ENCODE assay signal across 8 mouse cellular contexts in genomic region chr12:36157304-36157637, GRCm38 (mm10). TPM values are rescaled to one million over a fixed set of nuclear protein-coding genes. Genes with fewer than 3 reads are reported as not detected.
DNase-seq lines count a peak whose midpoint lies in the region; ATAC-seq and TF ChIP-seq lines count a peak whose summit lies in the region.

No protein-coding gene starts in this region.

- no peaks in the 10 kb centered on the region for H3K9me3 ChIP-seq in kidney, postnatal 0 days (replicated peaks; ENCODE audit: low read length)
- no peaks in the 10 kb centered on the region for H3K9me3 ChIP-seq in hindbrain, embryonic 14.5 days (ENCODE audit: control insufficient read depth, low read length)

- WGBS in kidney, postnatal 0 days: 0% methylated on average over 14 of the region's 14 CpGs
- 0% methylated on average over 14 of the region's 14 CpGs for WGBS in hindbrain, embryonic 14.5 days

- no peaks in the 10 kb centered on the region for H3K36me3 ChIP-seq in kidney, postnatal 0 days (ENCODE audit: insufficient read depth, low read length)
- no peaks in the 10 kb centered on the region for H3K36me3 ChIP-seq in hindbrain, embryonic 14.5 days (replicated peaks; ENCODE audit: control insufficient read depth, insufficient read depth)

- H3K4me3 ChIP-seq in kidney, postnatal 0 days (replicated peaks; ENCODE audit: low read depth, low read length): peak overlapping the region; percentile 86
- H3K4me3 ChIP-seq in hindbrain, embryonic 14.5 days (replicated peaks; ENCODE audit: low read length): peak overlapping the region; percentile 63

- peak; percentile 48 for ATAC-seq in kidney, postnatal 0 days (replicated peaks; ENCODE audit: low FRiP score, low read depth)
- ATAC-seq in common myeloid progenitor, adult 5-6 weeks (replicated peaks; ENCODE audit: low read depth, poor library complexity, severe bottlenecking): peak; percentile 11
- ATAC-seq in hindbrain, embryonic 14.5 days (ENCODE audit: low FRiP score): peak; percentile 28
- peak; percentile 38 for ATAC-seq in megakaryocyte-erythroid progenitor cell, adult 5-6 weeks (replicated peaks; ENCODE audit: low FRiP score, low TSS enrichment, poor library complexity, severe bottlenecking)

- H3K4me2 ChIP-seq in kidney, postnatal 0 days (ENCODE audit: low read length): peak overlapping the region; percentile 91
- H3K4me2 ChIP-seq in hindbrain, embryonic 14.5 days (replicated peaks): peak overlapping the region; percentile 76

- peak overlapping the region; percentile 93 for H3K27ac ChIP-seq in kidney, postnatal 0 days
- H3K27ac ChIP-seq in hindbrain, embryonic 14.5 days: peak overlapping the region; percentile 91

- no peaks in the 10 kb centered on the region for H3K27me3 ChIP-seq in kidney, postnatal 0 days (ENCODE audit: insufficient read depth, low read length)
- no peaks in the 10 kb centered on the region for H3K27me3 ChIP-seq in hindbrain, embryonic 14.5 days (ENCODE audit: control insufficient read depth, insufficient read depth, low read length)

- H3K9ac ChIP-seq in kidney, postnatal 0 days (ENCODE audit: low read depth, low read length): peak overlapping the region; percentile 81
- H3K9ac ChIP-seq in hindbrain, embryonic 14.5 days: peak overlapping the region; percentile 77

- TF ChIP-seq CTCF in kidney, postnatal 0 days (IDR thresholded peaks at IDR 0.05; ENCODE audit: low read depth): no peak

- peaks cover 8% of the 10 kb centered on the region; the same call in 1 of the 2 replicates for H3K4me1 ChIP-seq in kidney, postnatal 0 days (replicated peaks; ENCODE audit: insufficient read depth, low read length)
- H3K4me1 ChIP-seq in hindbrain, embryonic 14.5 days (replicated peaks; ENCODE audit: control insufficient read depth, insufficient read depth, low read length): peaks cover 36% of the 10 kb centered on the region

- DNase-seq in kidney, postnatal 0 days (ENCODE audit: low spot score): no peak
- DNase-seq in kidney, adult 8-10 months: no peak
- no peak for DNase-seq in hindbrain, embryonic 14.5 days (ENCODE audit: low spot score)
- DNase-seq in adrenal gland, postnatal 36 days: no peak
- DNase-seq in c-Kit-positive CD71-positive TER-119-positive erythroid progenitor cells, embryonic 14.5 days (ENCODE audit: low spot score): no peak
- no peak for DNase-seq in natural killer cell, adult 2 months (ENCODE audit: low spot score in 2 of 2)

RNA-seq across cellular contexts. Expression of gene Ankmy2, which starts 0.4 kb away (rescaled TPM):
- polyA plus RNA-seq in kidney, postnatal 0 days (2015; fragmentation: Nextera tagmentation; extraction: Ambion mirVana): 35.4 and 40.1 TPM in 2 replicates
- 23.5 and 24.3 TPM in 2 replicates for total RNA-seq in common myeloid progenitor, adult 5-6 weeks (2017)
- polyA plus RNA-seq in hindbrain, embryonic 14.5 days (2014; fragmentation: Nextera tagmentation; extraction: Ambion mirVana): 78.7 and 88.0 TPM in 2 replicates
- total RNA-seq in megakaryocyte-erythroid progenitor cell, adult 5-6 weeks (2014; fragmentation: Nextera tagmentation): 18.5 and 29.4 TPM in 2 replicates
- 24.8 and 26.8 TPM in 2 replicates for total RNA-seq in megakaryocyte-erythroid progenitor cell, adult 5-6 weeks (2017)
- total RNA-seq in adrenal gland, postnatal 36 days (2021): 10 to 100 TPM; 27.9 to 43.6 TPM

RNA-seq across cellular contexts. Expression of gene Bzw2, which starts 0.6 kb away (rescaled TPM):
- polyA plus RNA-seq in kidney, postnatal 0 days (2015; fragmentation: Nextera tagmentation; extraction: Ambion mirVana): 157 and 163 TPM in 2 replicates
- total RNA-seq in common myeloid progenitor, adult 5-6 weeks (2017): 132 and 152 TPM in 2 replicates
- 400 and 402 TPM in 2 replicates for polyA plus RNA-seq in hindbrain, embryonic 14.5 days (2014; fragmentation: Nextera tagmentation; extraction: Ambion mirVana)
- 108 and 137 TPM in 2 replicates for total RNA-seq in megakaryocyte-erythroid progenitor cell, adult 5-6 weeks (2014; fragmentation: Nextera tagmentation)
- 121 and 132 TPM in 2 replicates for total RNA-seq in megakaryocyte-erythroid progenitor cell, adult 5-6 weeks (2017)
- total RNA-seq in adrenal gland, postnatal 36 days (2021): 10 to 100 TPM; 19.0 to 28.3 TPM
